Mouse (Mus musculus) macrophage (primary cell): ENCODE data around the gene Wdr95. TPM values are rescaled to one million over a fixed set of nuclear protein-coding genes. Genes with fewer than 3 reads are reported as not detected.

ENCODE experiments used
- H3K27ac ChIP-seq: fragments of 350-480 bp; formaldehyde crosslinking; 2 replicates; pipeline ENCODE4 v1.9.0; 2021
- H3K36me3 ChIP-seq: fragments of 350-480 bp; formaldehyde crosslinking; 2 replicates; pipeline ENCODE4 v1.9.0; 2021; ENCODE audit errors: inconsistent target
- H3K4me3 ChIP-seq: fragments of 350-480 bp; formaldehyde crosslinking; 2 replicates; pipeline ENCODE4 v1.9.0; 2021; ENCODE audit errors: inconsistent target
- H3K79me2 ChIP-seq: fragments of 350-480 bp; formaldehyde crosslinking; 2 replicates; pipeline ENCODE4 v1.9.0; 2021; ENCODE audit errors: inconsistent target
- WGBS: methylation state at CpG from one replicate; pipeline ENCODE4 v1.1.7; 2026; ENCODE audit warnings: inconsistent platforms; ENCODE audit not compliant: missing documents; 5-methylcytosine and 5-hydroxymethylcytosine counted together
- polyA plus RNA-seq: library from polyadenylated mRNA; stranded (reverse); fragments of 250-400 nt; gene quantifications from 3 replicates; pipeline ENCODE4 v1.2.4, GENCODE M21; 2018; ENCODE audit warnings: inconsistent platforms
- total RNA-seq, 78 experiments: library from RNA; depleted of rRNA; stranded (reverse); fragments of 250-400 nt; gene quantifications; 1 replicate in 9 of 78; 2 replicates in 24 of 78; 3 replicates in 43 of 78; 4 replicates in 2 of 78; pipeline ENCODE4 v1.2.4; 2018; ENCODE audit warnings: inconsistent platforms in 56 of 78

The Wdr95 gene
- not detected for total RNA-seq (2018; cell fraction: chromatin; rRNA removed)
- not detected for total RNA-seq (2018; cell fraction: cytosol; rRNA removed)
- total RNA-seq (2018; cell fraction: nucleus; rRNA removed): not detected
- polyA plus RNA-seq: not detected in 3 replicates

- Histone ChIP-seq H3K36me3 (no peaks in the 10 kb centered on the region), H3K4me3 (no peak within 1 kb of the TSS), H3K79me2 (no peaks in the 10 kb centered on the region), H3K27ac (no peak within 1 kb of the TSS)
- WGBS: 94% methylated on average over 29 of the region's 29 CpGs
Measured at GRCm38 (mm10) chr5:149527999-149528729, at the start of gene Wdr95. TSS of gene Wdr95 (plus strand) at chr5:149528679.

GRCm38 (mm10) chr5:149481920-149482319 is 46.6 kb upstream of the Wdr95 start:
- Histone ChIP-seq H3K27ac (no peak overlapping the region), H3K79me2 (no peaks in the 10 kb centered on the region), H3K4me3 (no peak overlapping the region), H3K36me3 (no peaks in the 10 kb centered on the region)
- WGBS: 98% methylated on average over 7 of the region's 7 CpGs

- H3K4me3 ChIP-seq: no peak overlapping the region
- no peak overlapping the region for H3K27ac ChIP-seq
- H3K79me2 ChIP-seq: no peaks in the 10 kb centered on the region
- H3K36me3 ChIP-seq: no peaks in the 10 kb centered on the region
- 69% methylated on average over 12 of the region's 12 CpGs for WGBS
Measured at GRCm38 (mm10) chr5:149483321-149484052, 45.0 kb upstream of the Wdr95 start.

- 89% methylated on average over 9 of the region's 12 CpGs for WGBS
- Histone ChIP-seq H3K79me2 (no peaks in the 10 kb centered on the region), H3K4me3 (no peak overlapping the region), H3K27ac (no peak overlapping the region), H3K36me3 (no peaks in the 10 kb centered on the region)
Measured at GRCm38 (mm10) chr5:149484270-149484669, 44.2 kb upstream of the Wdr95 start.

GRCm38 (mm10) chr5:149485447-149485846 is 43.0 kb upstream of the Wdr95 start:
- Histone ChIP-seq H3K79me2 (no peaks in the 10 kb centered on the region), H3K4me3 (no peak overlapping the region), H3K36me3 (no peaks in the 10 kb centered on the region), H3K27ac (no peak overlapping the region)
- WGBS: 58% methylated on average over 6 of the region's 6 CpGs

- 67% methylated on average over 11 of the region's 11 CpGs for WGBS
- H3K36me3 ChIP-seq: no peaks in the 10 kb centered on the region
- no peaks in the 10 kb centered on the region for H3K79me2 ChIP-seq
- H3K27ac ChIP-seq: no peak overlapping the region
- no peak overlapping the region for H3K4me3 ChIP-seq
Measured at GRCm38 (mm10) chr5:149488360-149489021, 40.0 kb upstream of the Wdr95 start.

- Histone ChIP-seq H3K27ac (no peak overlapping the region), H3K36me3 (no peaks in the 10 kb centered on the region), H3K79me2 (no peaks in the 10 kb centered on the region), H3K4me3 (no peak overlapping the region)
- 87% methylated on average over 11 of the region's 11 CpGs for WGBS
Measured at GRCm38 (mm10) chr5:149489136-149489535, 39.3 kb upstream of the Wdr95 start.

- 90% methylated on average over 15 of the region's 15 CpGs for WGBS
Measured at GRCm38 (mm10) chr5:149490275-149490674, 38.2 kb upstream of the Wdr95 start.

GRCm38 (mm10) chr5:149495655-149496054 is 32.8 kb upstream of the Wdr95 start:
- Histone ChIP-seq H3K36me3 (no peaks in the 10 kb centered on the region), H3K4me3 (no peak overlapping the region), H3K79me2 (no peaks in the 10 kb centered on the region), H3K27ac (no peak overlapping the region)
- WGBS: 82% methylated on average over 6 of the region's 6 CpGs

More at GRCm38 (mm10) chr5:149490275-149490674, 38.2 kb upstream of the Wdr95 start:
- Histone ChIP-seq H3K36me3 (no peaks in the 10 kb centered on the region), H3K4me3 (no peak overlapping the region), H3K79me2 (no peaks in the 10 kb centered on the region), H3K27ac (no peak overlapping the region)

GRCm38 (mm10) chr5:149496401-149497066 is 31.9 kb upstream of the Wdr95 start:
- Histone ChIP-seq H3K4me3 (no peak overlapping the region), H3K36me3 (no peaks in the 10 kb centered on the region), H3K79me2 (no peaks in the 10 kb centered on the region), H3K27ac (no peak overlapping the region)
- WGBS: 92% methylated on average over 12 of the region's 12 CpGs

GRCm38 (mm10) chr5:149499936-149500335 is 28.5 kb upstream of the Wdr95 start:
- H3K4me3 ChIP-seq: no peak overlapping the region
- WGBS: 87% methylated on average over 4 of the region's 4 CpGs
- no peak overlapping the region for H3K27ac ChIP-seq
- no peaks in the 10 kb centered on the region for H3K79me2 ChIP-seq
- H3K36me3 ChIP-seq: no peaks in the 10 kb centered on the region

- Histone ChIP-seq H3K79me2 (no peaks in the 10 kb centered on the region), H3K4me3 (no peak overlapping the region), H3K27ac (no peak overlapping the region), H3K36me3 (no peaks in the 10 kb centered on the region)
- WGBS: 91% methylated on average over 21 of the region's 23 CpGs
Measured at GRCm38 (mm10) chr5:149503423-149504175, 24.9 kb upstream of the Wdr95 start.

- 87% methylated on average over 8 of the region's 8 CpGs for WGBS
- Histone ChIP-seq H3K27ac (no peak overlapping the region), H3K4me3 (no peak overlapping the region), H3K36me3 (no peaks in the 10 kb centered on the region), H3K79me2 (no peaks in the 10 kb centered on the region)
Measured at GRCm38 (mm10) chr5:149504985-149505384, 23.5 kb upstream of the Wdr95 start.

- Histone ChIP-seq H3K36me3 (no peaks in the 10 kb centered on the region), H3K79me2 (no peaks in the 10 kb centered on the region), H3K27ac (no peak overlapping the region), H3K4me3 (no peak overlapping the region)
- 100% methylated on average over 2 of the region's 2 CpGs for WGBS
Measured at GRCm38 (mm10) chr5:149506033-149506432, 22.4 kb upstream of the Wdr95 start.
